Mouse (Mus musculus): ENCODE measurements around the gene Pcbp3. TPM values are rescaled to one million over a fixed set of nuclear protein-coding genes. Genes with fewer than 3 reads are reported as not detected.

The Pcbp3 gene
- polyA plus RNA-seq, 1 experiment from 2014 or later = 27.3 TPM

DNA sequence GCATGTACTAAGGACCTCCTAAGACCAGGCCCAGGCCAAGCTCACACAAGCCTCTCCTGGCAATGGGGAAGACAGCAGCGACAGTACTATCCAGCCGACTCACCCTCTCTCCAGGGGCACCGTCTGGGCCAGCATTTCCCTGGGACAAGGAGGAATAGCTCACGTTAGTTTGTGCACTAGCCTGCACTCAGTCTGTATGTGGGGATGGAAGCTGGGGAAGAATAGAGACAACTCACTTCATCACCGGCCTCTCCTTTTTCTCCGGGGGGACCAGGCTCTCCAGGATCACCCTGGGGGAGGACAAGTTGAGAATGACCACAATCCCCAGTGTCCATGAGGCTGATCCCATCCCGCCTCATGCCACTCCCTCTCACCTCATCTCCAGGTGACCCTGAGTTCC is 244.7 kb downstream of the Pcbp3 start:
- no peaks in the 10 kb centered on the region for H3K4me1 ChIP-seq (ENCODE audit: control insufficient read depth, insufficient read depth, low read length)
- no peak overlapping the region for H3K4me2 ChIP-seq (replicated peaks; ENCODE audit: low read depth, low read length)
- H3K9ac ChIP-seq (replicated peaks; ENCODE audit: low read depth, low read length) = no peak overlapping the region
- H3K27me3 ChIP-seq (ENCODE audit: control insufficient read depth, insufficient read depth, low read length) = no peaks in the 10 kb centered on the region
- WGBS = 85% methylated on average over 7 of the region's 7 CpGs
- no peak overlapping the region for H3K27ac ChIP-seq (ENCODE audit: low read length)
- no peak for ATAC-seq (ENCODE audit: insufficient number of reproducible peaks, insufficient read depth, low FRiP score, low read depth)
- H3K4me3 ChIP-seq (ENCODE audit: low read depth, low read length) = no peak overlapping the region
- H3K9me3 ChIP-seq (ENCODE audit: control insufficient read depth, low read depth, low read length) = no peaks in the 10 kb centered on the region
- H3K36me3 ChIP-seq (ENCODE audit: control insufficient read depth, insufficient read depth, low read length) = peaks cover 71% of the 10 kb centered on the region

DNA sequence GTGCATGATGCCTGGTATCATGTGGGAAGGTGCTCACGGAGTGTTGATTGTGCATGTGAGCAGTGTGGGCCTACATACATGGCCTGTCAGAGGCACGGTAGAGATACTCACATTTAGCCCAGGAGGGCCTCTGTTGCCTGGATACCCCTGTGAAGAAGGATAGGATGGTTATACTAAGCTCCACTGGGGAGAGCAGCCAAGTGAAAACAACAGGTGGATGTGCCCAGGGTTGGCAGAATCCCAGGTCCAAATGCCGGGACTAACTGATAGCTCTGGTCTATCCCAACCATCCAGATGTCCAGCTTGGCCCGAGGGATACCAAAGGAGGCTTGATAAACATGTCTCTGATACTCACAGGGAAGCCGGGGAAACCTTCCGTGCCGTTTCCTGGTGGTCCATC is 247.4 kb downstream of the Pcbp3 start:
- WGBS = 86% methylated on average over 7 of the region's 7 CpGs
- H3K4me1 ChIP-seq (ENCODE audit: control insufficient read depth, insufficient read depth, low read length) = no peaks in the 10 kb centered on the region
- no peak for ATAC-seq (ENCODE audit: insufficient number of reproducible peaks, insufficient read depth, low FRiP score, low read depth)
- H3K4me2 ChIP-seq (replicated peaks; ENCODE audit: low read depth, low read length) = no peak overlapping the region
- no peaks in the 10 kb centered on the region for H3K27me3 ChIP-seq (ENCODE audit: control insufficient read depth, insufficient read depth, low read length)
- H3K36me3 ChIP-seq (ENCODE audit: control insufficient read depth, insufficient read depth, low read length) = peaks cover 72% of the 10 kb centered on the region
- no peak overlapping the region for H3K9ac ChIP-seq (replicated peaks; ENCODE audit: low read depth, low read length)
- H3K27ac ChIP-seq (ENCODE audit: low read length) = no peak overlapping the region
- H3K4me3 ChIP-seq (ENCODE audit: low read depth, low read length) = no peak overlapping the region
- H3K9me3 ChIP-seq (ENCODE audit: control insufficient read depth, low read depth, low read length) = no peaks in the 10 kb centered on the region

DNA sequence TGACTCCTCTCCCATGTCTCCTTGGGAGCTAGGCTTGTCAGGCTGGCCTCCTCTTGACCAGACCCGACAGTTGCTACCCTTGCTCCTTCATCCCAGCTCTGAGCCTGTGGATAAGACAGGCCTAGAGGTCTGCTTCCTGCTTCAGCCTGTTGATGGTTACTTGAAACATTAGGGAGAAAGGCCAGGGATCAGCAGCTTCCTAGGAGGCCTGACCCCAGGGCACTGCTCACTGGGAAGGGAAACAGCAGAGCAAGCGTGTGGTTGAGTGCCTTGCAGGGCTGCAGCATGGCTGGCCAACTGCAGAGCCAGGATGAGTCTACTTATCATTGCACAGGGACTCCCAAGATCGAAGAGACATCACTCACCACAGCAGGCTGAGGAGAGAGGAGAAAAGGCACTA is 249.2 kb downstream of the Pcbp3 start:
- Histone ChIP-seq H3K27ac (ENCODE audit: low read length) (no peak overlapping the region), H3K9ac (replicated peaks; ENCODE audit: low read depth, low read length) (no peak overlapping the region), H3K36me3 (ENCODE audit: control insufficient read depth, insufficient read depth, low read length) (peaks cover 63% of the 10 kb centered on the region), H3K9me3 (ENCODE audit: control insufficient read depth, low read depth, low read length) (no peaks in the 10 kb centered on the region), H3K4me1 (ENCODE audit: control insufficient read depth, insufficient read depth, low read length) (no peaks in the 10 kb centered on the region), H3K4me3 (ENCODE audit: low read depth, low read length) (no peak overlapping the region), H3K4me2 (replicated peaks; ENCODE audit: low read depth, low read length) (no peak overlapping the region), H3K27me3 (ENCODE audit: control insufficient read depth, insufficient read depth, low read length) (no peaks in the 10 kb centered on the region)
- 85% methylated on average over 3 of the region's 3 CpGs for WGBS
- ATAC-seq (ENCODE audit: insufficient number of reproducible peaks, insufficient read depth, low FRiP score, low read depth) = no peak

Other genes starting within 250 kb of the Pcbp3 start
- 275 and 292 TPM in 2 replicates for gene Col6a1, start 235.7 kb downstream of the Pcbp3 start, polyA plus RNA-seq (2014; fragmentation: Nextera tagmentation; extraction: Ambion mirVana)
- 30.2 and 35.4 TPM in 2 replicates for gene Slc19a1, start 70.4 kb upstream of the Pcbp3 start, polyA plus RNA-seq (2014; fragmentation: Nextera tagmentation; extraction: Ambion mirVana)
- 49.8 and 56.3 TPM in 2 replicates for gene Col18a1, start 204.7 kb upstream of the Pcbp3 start, polyA plus RNA-seq (2014; fragmentation: Nextera tagmentation; extraction: Ambion mirVana)

Measured in stomach, embryonic 14.5 days (tissue).